In the genomic region with DNA sequence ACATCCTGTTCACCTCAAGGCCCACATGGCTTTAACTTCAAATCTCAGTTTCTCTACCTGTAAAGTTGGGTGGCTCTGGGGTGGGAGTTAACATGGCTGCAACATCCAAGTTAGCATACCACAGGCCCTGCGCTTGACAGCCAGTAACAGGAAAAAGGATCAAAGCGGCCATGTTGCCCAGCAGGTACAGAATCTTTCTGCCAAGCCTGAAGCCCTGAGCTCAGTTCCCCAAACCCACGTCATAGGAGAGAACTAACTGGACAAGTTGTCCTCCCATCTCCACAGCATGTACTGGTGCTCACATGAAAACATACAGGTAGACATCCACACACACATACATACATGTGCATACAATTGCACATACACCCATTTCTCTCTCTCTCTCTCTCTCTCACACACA, we compare ENCODE assay signal across 8 mouse cellular contexts. TPM values are rescaled to one million over a fixed set of nuclear protein-coding genes. Genes with fewer than 3 reads are reported as not detected.
DNase-seq lines count a peak whose midpoint lies in the region; ATAC-seq lines count a peak whose summit lies in the region.
"Had no signal": no experiment of that assay in that cellular context is flagged by ENCODE, and none has a peak within 500 bp of the region (broad histone marks: within the 10 kb centered on the region; RNA-seq: fewer than 3 reads in every experiment).

No protein-coding gene starts in this region.

- DNase-seq in hindbrain, embryonic 10.5 days (ENCODE audit: low spot score): no peak
- DNase-seq in thymus, postnatal 0 days (ENCODE audit: low spot score): no peak
- no peak for DNase-seq in c-Kit-positive CD71-positive TER-119-positive erythroid progenitor cells, embryonic 14.5 days (ENCODE audit: low spot score)

- ATAC-seq in megakaryocyte, adult 5-6 weeks (ENCODE audit: poor library complexity, severe bottlenecking): no peak
- ATAC-seq in limb, embryonic 15.5 days (ENCODE audit: insufficient number of reproducible peaks, low FRiP score, low TSS enrichment, low read depth): no peak
- ATAC-seq in stomach, embryonic 16.5 days (ENCODE audit: insufficient read depth, low FRiP score): no peak

- H3K9ac ChIP-seq in limb, embryonic 15.5 days: no peak overlapping the region
- H3K9ac ChIP-seq in stomach, embryonic 16.5 days (ENCODE audit: low read length): no peak overlapping the region

- H3K36me3 ChIP-seq in megakaryocyte, embryonic 14.5 days (replicated peaks; ENCODE audit: low read length): peaks cover 40% of the 10 kb centered on the region
- peaks cover 39% of the 10 kb centered on the region for H3K36me3 ChIP-seq in hindbrain, embryonic 10.5 days
- peaks cover 8% of the 10 kb centered on the region for H3K36me3 ChIP-seq in limb, embryonic 15.5 days
- peaks cover 3% of the 10 kb centered on the region; the same call in 1 of the 2 replicates for H3K36me3 ChIP-seq in stomach, embryonic 16.5 days (ENCODE audit: control insufficient read depth, insufficient read depth, low read length)

- peak overlapping the region; percentile 63 for H3K4me2 ChIP-seq in limb, embryonic 15.5 days
- H3K4me2 ChIP-seq in stomach, embryonic 16.5 days (ENCODE audit: low read depth, low read length): peak overlapping the region; percentile 90

- 77% methylated on average over 3 of the region's 3 CpGs for WGBS in hindbrain, embryonic 10.5 days
- WGBS in limb, embryonic 15.5 days: 57% methylated on average over 3 of the region's 3 CpGs
- WGBS in stomach, embryonic 16.5 days: 87% methylated on average over 3 of the region's 3 CpGs

- H3K27ac ChIP-seq in hindbrain, embryonic 10.5 days: peak overlapping the region; percentile 97
- no peak overlapping the region for H3K27ac ChIP-seq in limb, embryonic 15.5 days
- no peak overlapping the region for H3K27ac ChIP-seq in stomach, embryonic 16.5 days (ENCODE audit: low read length)

- peaks cover 12% of the 10 kb centered on the region for H3K9me3 ChIP-seq in megakaryocyte, embryonic 14.5 days
- H3K9me3 ChIP-seq in hindbrain, embryonic 10.5 days: no peaks in the 10 kb centered on the region
- H3K9me3 ChIP-seq in limb, embryonic 15.5 days: no peaks in the 10 kb centered on the region; the same call in 1 of the 2 replicates
- no peaks in the 10 kb centered on the region; the same call in 1 of the 2 replicates for H3K9me3 ChIP-seq in stomach, embryonic 16.5 days (replicated peaks; ENCODE audit: control insufficient read depth, low read length)

- H3K4me3 ChIP-seq in megakaryocyte, embryonic 14.5 days (replicated peaks): peak overlapping the region; percentile 65
- peak overlapping the region; percentile 84 for H3K4me3 ChIP-seq in hindbrain, embryonic 10.5 days
- peak overlapping the region; percentile 81 for H3K4me3 ChIP-seq in limb, embryonic 15.5 days
- no peak overlapping the region for H3K4me3 ChIP-seq in stomach, embryonic 16.5 days (replicated peaks; ENCODE audit: low read length)
- H3K4me3 ChIP-seq: erythroblast, embryonic 14.5 days had no signal

- no peaks in the 10 kb centered on the region for H3K27me3 ChIP-seq in megakaryocyte, embryonic 14.5 days (replicated peaks)
- no peaks in the 10 kb centered on the region for H3K27me3 ChIP-seq in hindbrain, embryonic 10.5 days (ENCODE audit: insufficient read depth, poor library complexity, severe bottlenecking)
- no peaks in the 10 kb centered on the region for H3K27me3 ChIP-seq in limb, embryonic 15.5 days
- H3K27me3 ChIP-seq in stomach, embryonic 16.5 days (ENCODE audit: control insufficient read depth, insufficient read depth, low read length): no peaks in the 10 kb centered on the region

- H3K4me1 ChIP-seq in megakaryocyte, embryonic 14.5 days: peaks cover 54% of the 10 kb centered on the region
- H3K4me1 ChIP-seq in hindbrain, embryonic 10.5 days (replicated peaks): peaks cover 45% of the 10 kb centered on the region
- H3K4me1 ChIP-seq in limb, embryonic 15.5 days: peaks cover 33% of the 10 kb centered on the region
- H3K4me1 ChIP-seq in stomach, embryonic 16.5 days (ENCODE audit: control insufficient read depth, insufficient read depth, low read length): 0 out of 2 replicates have a peak, but pooled peaks cover 6% of the 10 kb centered on the region

RNA-seq across cellular contexts. Expression of a gene that starts 2.1 kb away (rescaled TPM):
- polyA plus RNA-seq in megakaryocyte, embryonic 14.5 days (2012; ENCODE audit: insufficient read depth, low replicate concordance): 2.1 TPM in 1 of 2 replicates, not detected in the other
- total RNA-seq in megakaryocyte, adult 5-6 weeks (2015): 1.6 and 2.8 TPM in 2 replicates
- 2.5 and 3.0 TPM in 2 replicates for total RNA-seq in megakaryocyte, adult 5-6 weeks (2017)
- polyA plus RNA-seq in hindbrain, embryonic 10.5 days (2016; fragmentation: Nextera tagmentation; extraction: Ambion mirVana): 72.2 and 77.9 TPM in 2 replicates
- polyA plus RNA-seq in limb, embryonic 15.5 days (2015; fragmentation: Nextera tagmentation; extraction: Ambion mirVana): 48.2 and 56.9 TPM in 2 replicates
- 21.3 and 21.6 TPM in 2 replicates for polyA plus RNA-seq in stomach, embryonic 16.5 days (2015; fragmentation: Nextera tagmentation; extraction: Ambion mirVana)
- 6.8 and 8.1 TPM in 2 replicates for polyA plus RNA-seq in thymus, postnatal 0 days (2015; fragmentation: Nextera tagmentation; extraction: Ambion mirVana)
- polyA plus RNA-seq: erythroblast, embryonic 14.5 days had no signal
